Mouse (Mus musculus) C2C12 (cell line): Measurements from ENCODE around the gene Mgll. TPM values are rescaled to one million over a fixed set of nuclear protein-coding genes. Genes with fewer than 3 reads are reported as not detected.
A peak's percentile ranks its signal among the peaks of the same experiment; 100 is the strongest.

ENCODE experiments used
- H3K27me3 ChIP-seq: one replicate; pipeline ENCODE4 v1.6.1; 2011; ENCODE audit not compliant: control insufficient read depth, insufficient read depth, insufficient read length
- H3K36me3 ChIP-seq: one replicate; pipeline ENCODE4 v1.6.1; 2011; ENCODE audit not compliant: control insufficient read depth, insufficient read depth
- H3K4me3 ChIP-seq: one replicate; pipeline ENCODE4 v1.5.1; 2011; ENCODE audit warnings: mild to moderate bottlenecking, control low read depth; ENCODE audit not compliant: poor library complexity, insufficient read depth, severe bottlenecking
- H3K79me2 ChIP-seq: one replicate; pipeline ENCODE4 v1.6.1; 2011; ENCODE audit not compliant: control insufficient read depth, insufficient read depth
- H3K79me3 ChIP-seq: one replicate; pipeline ENCODE4 v1.6.1; 2011; ENCODE audit warnings: low read depth, control low read depth
- H3ac ChIP-seq: one replicate; pipeline ENCODE3; 2011; ENCODE audit warnings: low read depth; ENCODE audit not compliant: control insufficient read depth, insufficient read length
- CEBPB ChIP-seq: IDR thresholded peaks from one replicate; pipeline ENCODE4 v1.6.1; 2011; ENCODE audit warnings: low read depth, mild to moderate bottlenecking, control low read depth, moderate library complexity
- CTCF ChIP-seq: IDR thresholded peaks from one replicate; pipeline ENCODE4 v1.5.1; 2011; ENCODE audit not compliant: control insufficient read depth, insufficient read depth, insufficient read length
- FOSL1 ChIP-seq: IDR thresholded peaks from one replicate; pipeline ENCODE4 v1.8.0; 2011; ENCODE audit warnings: mild to moderate bottlenecking, low read length; ENCODE audit not compliant: poor library complexity, insufficient read depth, severe bottlenecking
- MAX ChIP-seq: IDR thresholded peaks from one replicate; pipeline ENCODE4 v1.6.1; 2011; ENCODE audit warnings: mild to moderate bottlenecking, control low read depth
- MYOD1 ChIP-seq: IDR thresholded peaks from one replicate; pipeline ENCODE4 v1.6.1; 2011; ENCODE audit warnings: low read depth; ENCODE audit not compliant: control insufficient read depth, insufficient read length
- MYOG ChIP-seq: IDR thresholded peaks from one replicate; pipeline ENCODE4 v1.6.1; 2011; ENCODE audit not compliant: control insufficient read depth, insufficient read length; ENCODE audit errors: extremely low read depth
- USF1 ChIP-seq: IDR thresholded peaks from one replicate; pipeline ENCODE4 v1.6.1; 2011; ENCODE audit warnings: low read depth, mild to moderate bottlenecking, control low read depth, moderate library complexity
- polyA plus RNA-seq: library from polyadenylated mRNA; unstranded; fragments of >200 nt; fragmentation: generic; extraction: Trizol; gene quantifications from one replicate; pipeline ENCODE4 v1.2.1, GENCODE M21; 2012; ENCODE audit warnings: missing spikeins

Mgll gene
- polyA plus RNA-seq, 1 experiment, result 1.3 TPM

GRCm38 (mm10) chr6:88683380-88684053, 40.7 kb upstream of the Mgll start:
- no peak overlapping the region for H3K4me3 ChIP-seq
- H3ac ChIP-seq, result no peak overlapping the region
- no peaks in the 10 kb centered on the region for H3K36me3 ChIP-seq
- no peaks in the 10 kb centered on the region for H3K79me3 ChIP-seq
- TF ChIP-seq FOSL1 (no peak), CEBPB (no peak)
- no peaks in the 10 kb centered on the region for H3K79me2 ChIP-seq
- H3K27me3 ChIP-seq, result no peaks in the 10 kb centered on the region

GRCm38 (mm10) chr6:88688171-88688570, 36.0 kb upstream of the Mgll start:
- Histone ChIP-seq H3K36me3 (no peaks in the 10 kb centered on the region), H3K4me3 (no peak overlapping the region), H3K79me2 (no peaks in the 10 kb centered on the region), H3K27me3 (no peaks in the 10 kb centered on the region), H3K79me3 (no peaks in the 10 kb centered on the region), H3ac (no peak overlapping the region)
- TF ChIP-seq FOSL1 (no peak), USF1 (no peak), CEBPB (no peak), MAX (no peak), CTCF (no peak), MYOG (no peak), MYOD1 (no peak)

- Histone ChIP-seq H3ac (no peak overlapping the region), H3K79me2 (no peaks in the 10 kb centered on the region), H3K27me3 (no peaks in the 10 kb centered on the region), H3K79me3 (no peaks in the 10 kb centered on the region), H3K36me3 (no peaks in the 10 kb centered on the region), H3K4me3 (no peak overlapping the region)
- TF ChIP-seq MYOD1 (no peak), MAX (no peak), MYOG (no peak), CTCF (no peak), CEBPB (no peak), FOSL1 (no peak), USF1 (no peak)
Observed at GRCm38 (mm10) chr6:88688712-88689111, 35.5 kb upstream of the Mgll start.

- TF ChIP-seq USF1 (no peak), FOSL1 (no peak), CTCF (no peak)
- Histone ChIP-seq H3K36me3 (no peaks in the 10 kb centered on the region), H3K27me3 (no peaks in the 10 kb centered on the region), H3K4me3 (no peak overlapping the region), H3K79me2 (no peaks in the 10 kb centered on the region), H3ac (no peak overlapping the region), H3K79me3 (no peaks in the 10 kb centered on the region)
Observed at GRCm38 (mm10) chr6:88690211-88690610, 34.0 kb upstream of the Mgll start.

- no peaks in the 10 kb centered on the region for H3K79me2 ChIP-seq
- H3ac ChIP-seq, result no peak overlapping the region
- no peaks in the 10 kb centered on the region for H3K27me3 ChIP-seq
- H3K36me3 ChIP-seq, result no peaks in the 10 kb centered on the region
- TF ChIP-seq CTCF (no peak), MAX (no peak)
- no peaks in the 10 kb centered on the region for H3K79me3 ChIP-seq
- no peak overlapping the region for H3K4me3 ChIP-seq
Observed at GRCm38 (mm10) chr6:88691361-88691760, 32.9 kb upstream of the Mgll start.

GRCm38 (mm10) chr6:88702887-88703286, 21.3 kb upstream of the Mgll start:
- Histone ChIP-seq H3K79me2 (no peaks in the 10 kb centered on the region), H3K36me3 (no peaks in the 10 kb centered on the region), H3ac (no peak overlapping the region), H3K4me3 (no peak overlapping the region), H3K79me3 (no peaks in the 10 kb centered on the region), H3K27me3 (peaks cover 5% of the 10 kb centered on the region)
- peak; percentile 5 for TF ChIP-seq USF1
- no peak for TF ChIP-seq FOSL1
